Mouse (Mus musculus) heart, embryonic 12.5 days (tissue): ENCODE measurements around the gene Syt16. TPM values are rescaled to one million over a fixed set of nuclear protein-coding genes. Genes with fewer than 3 reads are reported as not detected.

ENCODE experiments used
- ATAC-seq: fragments of 200-750 bp; cut with Nextera tagmentation; 2 replicates; pipeline ENCODE4 v1.8.0; 2017; ENCODE audit warnings: moderate TSS enrichment, moderate library complexity; ENCODE audit not compliant: insufficient number of reproducible peaks, low FRiP score
- H3K27ac ChIP-seq: fragments of 300-500 bp; sonication (generic); 2 replicates; pipeline ENCODE4 v1.5.1; 2016; ENCODE audit warnings: mild to moderate bottlenecking, moderate library complexity; ENCODE audit not compliant: poor library complexity, severe bottlenecking
- H3K27me3 ChIP-seq: fragments of 300-500 bp; sonication (generic); replicated peaks from 2 replicates; pipeline ENCODE4 v1.6.1; 2016; ENCODE audit warnings: mild to moderate bottlenecking, moderate library complexity
- H3K36me3 ChIP-seq: fragments of 300-500 bp; sonication (generic); 2 replicates; pipeline ENCODE4 v1.6.1; 2016; ENCODE audit warnings: mild to moderate bottlenecking, moderate library complexity
- H3K4me1 ChIP-seq: fragments of 300-500 bp; sonication (generic); replicated peaks from 2 replicates; pipeline ENCODE4 v1.6.1; 2016; ENCODE audit warnings: mild to moderate bottlenecking
- H3K4me2 ChIP-seq: fragments of 300-500 bp; sonication (generic); 2 replicates; pipeline ENCODE4 v1.6.1; 2016; ENCODE audit warnings: mild to moderate bottlenecking, moderate library complexity
- H3K4me3 ChIP-seq: fragments of 300-500 bp; sonication (generic); 2 replicates; pipeline ENCODE4 v1.5.1; 2016; ENCODE audit warnings: mild to moderate bottlenecking
- H3K9ac ChIP-seq: fragments of 300-500 bp; sonication (generic); 2 replicates; pipeline ENCODE4 v1.6.1; 2016; ENCODE audit warnings: mild to moderate bottlenecking, moderate library complexity
- H3K9me3 ChIP-seq: fragments of 300-500 bp; sonication (generic); replicated peaks from 2 replicates; pipeline ENCODE4 v1.6.1; 2016; ENCODE audit warnings: mild to moderate bottlenecking, moderate library complexity
- WGBS: fragments of 180-500 bp; shearing (Covaris S2); methylation state at CpG from one replicate; pipeline ENCODE4 v1.1.7; 2016; 5-methylcytosine and 5-hydroxymethylcytosine counted together
- polyA plus RNA-seq: library from polyadenylated mRNA; unstranded; fragments of >200 nt; fragmentation: Nextera tagmentation; extraction: Ambion mirVana; gene quantifications from 2 replicates; pipeline ENCODE4 v1.2.1, GENCODE M21; 2016

The Syt16 gene
- polyA plus RNA-seq, 1 experiment from 2014 or later, result 0.33 TPM

DNA sequence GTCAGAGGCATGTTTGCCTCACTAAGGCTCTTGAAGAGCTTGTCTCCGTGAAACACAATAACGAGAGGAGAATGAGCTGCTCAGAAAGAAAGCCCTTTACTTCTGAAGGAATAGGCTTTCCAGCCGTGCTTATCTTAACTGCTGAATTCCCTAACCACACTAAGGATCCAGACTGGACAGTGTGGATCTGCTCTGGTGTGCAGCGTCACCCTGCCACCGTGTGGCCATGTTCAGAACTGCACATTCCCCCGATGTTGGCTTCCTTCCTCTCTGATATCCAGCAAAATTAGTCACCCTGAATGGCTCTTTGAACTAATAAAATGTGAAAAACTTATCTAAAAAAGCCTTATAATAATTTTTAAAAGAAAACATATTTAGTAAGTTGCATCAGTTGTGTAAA lies 16.3 kb downstream of the Syt16 start:
- no peaks in the 10 kb centered on the region for H3K9me3 ChIP-seq
- H3K27me3 ChIP-seq, result no peaks in the 10 kb centered on the region
- H3K4me2 ChIP-seq, result peak overlapping the region; percentile 64
- WGBS, result under 1% methylated on average over 6 of the region's 6 CpGs
- peak; percentile 67; the same call in 1 of the 2 replicates for ATAC-seq
- H3K36me3 ChIP-seq, result no peaks in the 10 kb centered on the region
- peaks cover 7% of the 10 kb centered on the region; the same call in 1 of the 2 replicates for H3K4me1 ChIP-seq
- H3K27ac ChIP-seq, result no peak overlapping the region
- peak overlapping the region; percentile 44; the same call in 1 of the 2 replicates for H3K9ac ChIP-seq
- H3K4me3 ChIP-seq, result peak overlapping the region; percentile 25; the same call in 1 of the 2 replicates

DNA sequence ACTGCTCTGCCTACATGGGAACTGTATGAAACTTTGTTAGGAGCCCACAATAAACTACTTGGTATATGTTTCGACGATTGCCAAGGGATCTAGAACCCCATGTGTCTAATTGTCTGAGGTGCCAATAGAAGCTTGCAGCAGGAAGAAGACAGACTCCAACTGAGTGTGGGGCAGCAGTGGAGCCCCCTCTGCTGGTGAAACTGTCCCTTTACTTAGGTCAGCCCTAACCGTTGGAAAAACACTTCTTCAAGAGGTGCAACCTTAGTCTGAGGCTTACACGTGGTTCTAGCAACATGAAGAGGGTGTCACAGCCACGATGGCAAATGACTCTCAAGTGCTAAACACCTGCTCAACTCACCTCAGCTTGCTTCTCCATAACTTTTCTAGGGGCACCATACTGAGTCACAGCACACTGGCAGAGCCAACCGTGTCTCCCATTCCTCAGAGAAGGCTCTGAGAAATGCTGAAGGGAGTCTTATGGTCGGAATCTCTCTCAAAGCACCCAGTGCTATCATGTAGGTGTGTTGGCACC lies 17.3 kb downstream of the Syt16 start:
- Histone ChIP-seq H3K4me1 (peaks cover 7% of the 10 kb centered on the region; the same call in 1 of the 2 replicates), H3K4me2 (no peak overlapping the region), H3K9ac (no peak overlapping the region), H3K9me3 (no peaks in the 10 kb centered on the region), H3K27me3 (no peaks in the 10 kb centered on the region), H3K4me3 (no peak overlapping the region), H3K27ac (no peak overlapping the region), H3K36me3 (no peaks in the 10 kb centered on the region)
- no peak for ATAC-seq
- WGBS, result 55% methylated on average over 7 of the region's 7 CpGs

DNA sequence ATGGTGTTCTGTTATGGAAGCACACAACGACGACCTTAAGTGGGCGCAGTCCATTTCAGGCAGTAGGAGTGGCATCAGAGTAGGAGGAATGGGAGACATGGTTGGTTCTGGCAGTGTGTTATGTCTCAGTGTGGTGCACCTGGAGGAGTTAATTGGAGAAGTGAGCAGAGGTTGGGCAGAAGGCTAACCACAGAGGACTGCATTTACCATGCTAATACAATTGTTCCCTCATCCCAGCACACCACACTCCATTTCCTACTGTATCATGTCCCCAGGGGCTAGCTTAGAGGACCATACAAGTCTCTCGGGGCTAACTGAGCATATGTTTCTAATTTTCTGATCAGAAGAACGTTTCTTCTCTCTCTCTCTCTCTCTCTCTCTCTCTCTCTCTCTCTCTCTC lies 18.0 kb downstream of the Syt16 start:
- no peaks in the 10 kb centered on the region for H3K36me3 ChIP-seq
- peaks cover 7% of the 10 kb centered on the region; the same call in 1 of the 2 replicates for H3K4me1 ChIP-seq
- no peaks in the 10 kb centered on the region for H3K9me3 ChIP-seq
- no peak for ATAC-seq
- WGBS, result 71% methylated on average over 5 of the region's 5 CpGs
- H3K4me2 ChIP-seq, result no peak overlapping the region
- no peaks in the 10 kb centered on the region for H3K27me3 ChIP-seq
- H3K27ac ChIP-seq, result no peak overlapping the region
- no peak overlapping the region for H3K9ac ChIP-seq
- H3K4me3 ChIP-seq, result no peak overlapping the region

DNA sequence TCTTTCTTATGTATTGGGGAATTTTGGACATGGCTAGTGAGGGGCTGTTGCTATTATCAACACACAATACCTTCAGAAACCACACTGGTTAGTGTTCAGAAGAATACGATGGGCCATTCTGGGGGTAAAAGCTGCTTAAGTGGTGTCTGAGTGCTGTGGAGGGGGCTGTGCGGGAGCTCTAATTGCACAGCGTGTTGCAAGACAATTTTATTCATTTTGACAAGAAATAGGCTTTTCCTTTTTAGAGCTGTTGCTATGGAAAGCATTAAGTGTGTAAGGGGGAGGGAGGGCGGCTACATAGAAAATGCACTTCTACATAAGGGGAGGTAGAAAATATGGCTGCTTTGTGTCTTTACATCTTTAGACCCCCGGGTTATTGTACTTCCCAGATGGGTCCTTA lies 25.8 kb downstream of the Syt16 start:
- Histone ChIP-seq H3K27ac (no peak overlapping the region), H3K36me3 (no peaks in the 10 kb centered on the region), H3K4me3 (no peak overlapping the region), H3K9ac (no peak overlapping the region), H3K4me1 (no peaks in the 10 kb centered on the region), H3K9me3 (no peaks in the 10 kb centered on the region), H3K4me2 (no peak overlapping the region), H3K27me3 (no peaks in the 10 kb centered on the region)
- 78% methylated on average over 5 of the region's 5 CpGs for WGBS
- no peak for ATAC-seq

- Histone ChIP-seq H3K4me3 (no peak overlapping the region), H3K27me3 (no peaks in the 10 kb centered on the region), H3K4me2 (no peak overlapping the region), H3K27ac (no peak overlapping the region), H3K36me3 (no peaks in the 10 kb centered on the region), H3K9me3 (no peaks in the 10 kb centered on the region), H3K4me1 (no peaks in the 10 kb centered on the region), H3K9ac (no peak overlapping the region)
- 83% methylated on average over 2 of the region's 2 CpGs for WGBS
- no peak for ATAC-seq
Measured at GRCm38 (mm10) chr12:74024912-74025311, 27.5 kb downstream of the Syt16 start.

DNA sequence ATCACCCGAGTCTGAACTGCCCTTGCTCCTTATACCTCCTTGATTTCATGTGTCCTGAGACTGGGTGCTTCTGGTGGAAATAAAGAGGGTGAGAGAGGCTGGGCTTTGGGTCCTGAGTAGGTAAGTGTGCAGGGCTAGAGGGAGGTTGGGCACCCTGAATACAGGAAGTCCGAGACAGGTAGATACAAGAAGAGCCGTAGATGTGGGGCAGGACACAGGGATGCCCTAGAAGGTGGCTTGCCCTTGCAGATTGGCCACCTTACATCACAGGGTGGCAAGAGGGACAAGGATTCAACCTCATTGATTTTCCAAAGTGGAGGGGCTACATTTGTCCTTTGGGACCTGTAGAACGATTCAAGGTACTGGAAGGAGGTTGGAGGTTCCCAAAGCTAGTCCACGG lies 45.8 kb downstream of the Syt16 start:
- Histone ChIP-seq H3K27me3 (0 out of 2 replicates have a peak, but pooled peaks cover 4% of the 10 kb centered on the region), H3K36me3 (no peaks in the 10 kb centered on the region), H3K4me2 (no peak overlapping the region), H3K9ac (no peak overlapping the region), H3K4me3 (no peak overlapping the region), H3K9me3 (no peaks in the 10 kb centered on the region), H3K4me1 (0 out of 2 replicates have a peak, but pooled peaks cover 5% of the 10 kb centered on the region), H3K27ac (no peak overlapping the region)
- no peak for ATAC-seq
- 82% methylated on average over 5 of the region's 5 CpGs for WGBS

- H3K4me2 ChIP-seq, result no peak overlapping the region
- H3K36me3 ChIP-seq, result no peaks in the 10 kb centered on the region
- no peaks in the 10 kb centered on the region for H3K9me3 ChIP-seq
- 0 out of 2 replicates have a peak, but pooled peaks cover 5% of the 10 kb centered on the region for H3K4me1 ChIP-seq
- 61% methylated on average over 6 of the region's 6 CpGs for WGBS
- H3K27ac ChIP-seq, result no peak overlapping the region
- 0 out of 2 replicates have a peak, but pooled peaks cover 4% of the 10 kb centered on the region for H3K27me3 ChIP-seq
- no peak overlapping the region for H3K4me3 ChIP-seq
- no peak for ATAC-seq
- no peak overlapping the region for H3K9ac ChIP-seq
Measured at GRCm38 (mm10) chr12:74043755-74044154, 46.3 kb downstream of the Syt16 start.

- H3K4me3 ChIP-seq, result no peak overlapping the region
- no peaks in the 10 kb centered on the region for H3K9me3 ChIP-seq
- H3K4me1 ChIP-seq, result 0 out of 2 replicates have a peak, but pooled peaks cover 5% of the 10 kb centered on the region
- no peak overlapping the region for H3K9ac ChIP-seq
- no peak for ATAC-seq
- no peaks in the 10 kb centered on the region for H3K36me3 ChIP-seq
- 78% methylated on average over 4 of the region's 4 CpGs for WGBS
- H3K27me3 ChIP-seq, result 0 out of 2 replicates have a peak, but pooled peaks cover 2% of the 10 kb centered on the region
- no peak overlapping the region for H3K4me2 ChIP-seq
- no peak overlapping the region for H3K27ac ChIP-seq
Measured at GRCm38 (mm10) chr12:74044241-74044640, 46.8 kb downstream of the Syt16 start.

DNA sequence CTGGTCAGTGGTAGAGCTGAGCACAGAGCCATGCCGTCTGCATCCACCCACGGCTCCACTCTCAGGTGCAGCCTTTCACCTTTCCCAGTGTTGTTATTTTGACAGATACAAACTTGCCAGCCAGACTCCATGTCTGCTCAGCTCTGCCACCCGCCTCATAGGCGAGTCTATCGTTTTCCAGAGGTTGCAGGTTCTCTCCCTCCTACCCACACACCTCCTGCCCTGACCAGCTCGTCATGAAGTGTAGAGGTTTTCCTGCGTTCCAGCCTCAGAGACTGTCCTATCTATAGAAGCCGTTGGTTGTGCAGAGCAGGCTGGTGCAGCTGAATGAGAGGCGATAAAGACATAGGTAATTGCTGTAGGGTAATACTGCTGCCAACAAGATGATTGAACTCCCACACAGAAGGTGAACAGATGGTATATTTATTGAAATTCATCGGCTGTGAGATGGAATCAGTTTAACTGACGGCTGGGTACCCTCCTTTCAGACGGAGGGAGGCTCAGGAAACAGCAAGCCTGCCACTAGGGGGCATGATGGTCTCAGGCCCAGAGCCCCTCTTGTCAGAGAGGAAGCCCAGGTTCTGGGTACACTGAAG lies 58.0 kb downstream of the Syt16 start:
- H3K4me2 ChIP-seq, result no peak overlapping the region
- no peaks in the 10 kb centered on the region for H3K27me3 ChIP-seq
- no peak overlapping the region for H3K9ac ChIP-seq
- ATAC-seq, result no peak
- H3K4me1 ChIP-seq, result no peaks in the 10 kb centered on the region
- H3K36me3 ChIP-seq, result no peaks in the 10 kb centered on the region
- H3K9me3 ChIP-seq, result no peaks in the 10 kb centered on the region
- H3K27ac ChIP-seq, result no peak overlapping the region
- WGBS, result 52% methylated on average over 12 of the region's 12 CpGs
- H3K4me3 ChIP-seq, result no peak overlapping the region

DNA sequence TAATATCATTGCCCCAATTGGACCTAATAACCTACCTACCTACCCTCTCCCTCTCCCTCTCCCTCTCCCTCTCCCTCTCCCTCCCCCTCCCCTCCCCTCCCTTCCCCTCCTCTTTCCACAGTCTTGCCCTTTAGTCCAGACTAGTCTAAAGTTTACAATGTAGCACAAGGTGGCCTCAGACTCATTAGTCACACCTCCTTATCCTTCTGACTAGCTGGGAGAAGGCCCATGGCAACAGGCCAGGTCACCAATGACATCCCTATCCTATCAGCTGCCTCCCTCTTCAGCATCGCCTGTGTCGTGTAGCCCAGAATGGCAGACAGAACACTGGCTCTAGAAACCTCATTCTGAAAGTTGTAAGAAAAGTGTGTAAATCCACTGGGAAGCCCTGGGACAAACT lies 58.7 kb downstream of the Syt16 start:
- Histone ChIP-seq H3K4me1 (no peaks in the 10 kb centered on the region), H3K36me3 (no peaks in the 10 kb centered on the region), H3K9ac (no peak overlapping the region), H3K27ac (no peak overlapping the region), H3K4me2 (no peak overlapping the region), H3K27me3 (no peaks in the 10 kb centered on the region), H3K9me3 (no peaks in the 10 kb centered on the region), H3K4me3 (no peak overlapping the region)
- WGBS, result 22% methylated on average over 2 of the region's 2 CpGs
- ATAC-seq, result no peak; the same call in 1 of the 2 replicates

GRCm38 (mm10) chr12:74062547-74062946 lies 65.1 kb downstream of the Syt16 start:
- Histone ChIP-seq H3K9me3 (no peaks in the 10 kb centered on the region), H3K4me3 (no peak overlapping the region), H3K4me1 (no peaks in the 10 kb centered on the region), H3K27me3 (no peaks in the 10 kb centered on the region), H3K36me3 (no peaks in the 10 kb centered on the region), H3K4me2 (no peak overlapping the region), H3K9ac (no peak overlapping the region), H3K27ac (no peak overlapping the region)
- ATAC-seq, result no peak
- WGBS, result 81% methylated on average over 1 of the region's 1 CpGs

GRCm38 (mm10) chr12:74068912-74069311 lies 71.5 kb downstream of the Syt16 start:
- H3K4me2 ChIP-seq, result no peak overlapping the region
- no peak overlapping the region for H3K4me3 ChIP-seq
- no peaks in the 10 kb centered on the region for H3K9me3 ChIP-seq
- H3K9ac ChIP-seq, result no peak overlapping the region
- ATAC-seq, result no peak
- no peaks in the 10 kb centered on the region for H3K27me3 ChIP-seq
- no peaks in the 10 kb centered on the region for H3K4me1 ChIP-seq
- no peaks in the 10 kb centered on the region for H3K36me3 ChIP-seq
- 86% methylated on average over 1 of the region's 1 CpGs for WGBS
- H3K27ac ChIP-seq, result no peak overlapping the region
